Mouse (Mus musculus) left cerebral cortex, postnatal 25 days (tissue): Measurements from ENCODE around the gene Zwint. TPM values are rescaled to one million over a fixed set of nuclear protein-coding genes. Genes with fewer than 3 reads are reported as not detected.

Source experiments
- DNase-seq, 2 experiments: peaks; one replicate each; pipeline ENCODE4 v3.0.0; 2022; ENCODE audit warnings: low spot score in 2 of 2, mixed read lengths in 1 of 2
- intact Hi-C: fragments of 180-260 bp; cut with DNase I; formaldehyde crosslinking; loops from one replicate; pipeline ENCODE4 v1.15.1; 2025
- total RNA-seq, 2 experiments: library from RNA; stranded (reverse); gene quantifications; 2 replicates each; pipeline ENCODE4 v1.2.3; 2021

Zwint gene
- total RNA-seq = 100 to 1,000 TPM; 888 to 952 TPM

- DNase-seq = peak; percentile 95 to 99
- intact Hi-C loops = loop anchor here (5.0 to 10.0 kb wide), 3 partner anchors 443 to 1170 kb away; partner anchors contain the start of gene Pcdh15
These were observed at the start of gene Zwint for GRCm38 (mm10) chr10:72654270-72655016. TSS of gene Zwint (plus strand) at chr10:72654845.

- intact Hi-C loops = no loop called here
- peak; percentile 13 to 68 for DNase-seq
These were observed 41.3 kb upstream of the Zwint start for GRCm38 (mm10) chr10:72613125-72613915.

GRCm38 (mm10) chr10:72616153-72616552 is 38.5 kb upstream of the Zwint start:
- no peak for DNase-seq
- intact Hi-C loops = no loop called here

- intact Hi-C loops = no loop called here
- peak; percentile 6 to 30 for DNase-seq
These were observed 34.1 kb upstream of the Zwint start for GRCm38 (mm10) chr10:72620527-72620926.

GRCm38 (mm10) chr10:72623561-72623960 is 31.1 kb upstream of the Zwint start:
- no peak for DNase-seq
- intact Hi-C loops = no loop called here

- no peak for DNase-seq
- intact Hi-C loops = no loop called here
These were observed 20.5 kb upstream of the Zwint start for GRCm38 (mm10) chr10:72634125-72634524.

- DNase-seq = no peak
- intact Hi-C loops = loop anchor here (5.0 to 10.0 kb wide), 3 partner anchors 446 to 1166 kb away; partner anchors contain the start of gene Pcdh15
These were observed 3.8 kb upstream of the Zwint start for GRCm38 (mm10) chr10:72650867-72651266.

GRCm38 (mm10) chr10:72653797-72654196 is 848 bp upstream of the Zwint start:
- intact Hi-C loops = loop anchor here (5.0 to 10.0 kb wide), 3 partner anchors 444 to 1169 kb away; partner anchors contain the start of gene Pcdh15
- no peak for DNase-seq

GRCm38 (mm10) chr10:72655017-72655509 is 418 bp downstream of the Zwint start:
- DNase-seq = peak; percentile 64 to 76
- intact Hi-C loops = loop anchor here (10.0 kb wide), 2 partner anchors 800 to 1170 kb away; no protein-coding TSS in a partner anchor

- DNase-seq = no peak
- intact Hi-C loops = loop anchor here (10.0 kb wide), 2 partner anchors 804 to 1174 kb away; no protein-coding TSS in a partner anchor
These were observed 4.6 kb downstream of the Zwint start for GRCm38 (mm10) chr10:72659198-72659597.

- DNase-seq = no peak
- intact Hi-C loops = no loop called here
These were observed 5.7 kb downstream of the Zwint start for GRCm38 (mm10) chr10:72660350-72660749.

GRCm38 (mm10) chr10:72667856-72668255 is 13.2 kb downstream of the Zwint start:
- intact Hi-C loops = no loop called here
- peak in 1 of 2 experiments; percentile 88 for DNase-seq

GRCm38 (mm10) chr10:72669086-72669485 is 14.4 kb downstream of the Zwint start:
- intact Hi-C loops = no loop called here
- DNase-seq = no peak

- DNase-seq = no peak
- intact Hi-C loops = no loop called here
These were observed 21.3 kb downstream of the Zwint start for GRCm38 (mm10) chr10:72675971-72676370.

- intact Hi-C loops = no loop called here
- no peak for DNase-seq
These were observed 21.9 kb downstream of the Zwint start for GRCm38 (mm10) chr10:72676550-72676949.

- intact Hi-C loops = no loop called here
- no peak for DNase-seq
These were observed 24.4 kb downstream of the Zwint start for GRCm38 (mm10) chr10:72679086-72679485.

GRCm38 (mm10) chr10:72701092-72701491 is 46.4 kb downstream of the Zwint start:
- intact Hi-C loops = no loop called here
- peak in 1 of 2 experiments; percentile 37 for DNase-seq

GRCm38 (mm10) chr10:72713754-72714153 is 59.1 kb downstream of the Zwint start:
- DNase-seq = no peak
- intact Hi-C loops = no loop called here
